Mouse (Mus musculus): ENCODE measurements at regions not wholly inside any gene's neighbourhood (a gene's known extent, or its start where the extent isn't known, plus 50 kb on each side); places are given as distances from the start of the nearest gene placed in this dataset.

- TF ChIP-seq CTCF (IDR thresholded peaks at IDR 0.05 in 2 of 3, conservative IDR thresholded peaks at IDR 0.05 in 1 of 3; ENCODE audit: control insufficient read depth in 1 of 3, insufficient read depth in 1 of 3, low read depth in 2 of 3, low read length in 3 of 3, poor library complexity in 1 of 3, severe bottlenecking in 1 of 3) (no peak), POLR2A (IDR thresholded peaks at IDR 0.05; ENCODE audit: control insufficient read depth in 1 of 2, insufficient read depth in 1 of 2, low read depth in 1 of 2, low read length in 2 of 2, poor library complexity in 1 of 2) (no peak), EP300 (IDR thresholded peaks at IDR 0.05; ENCODE audit: low read depth in 1 of 2, low read length in 2 of 2) (no peak), MAZ (IDR thresholded peaks at IDR 0.05; ENCODE audit: low read depth, low read length) (no peak), JUND (IDR thresholded peaks at IDR 0.05; ENCODE audit: low read depth, low read length) (no peak)
Observed at GRCm38 (mm10) chr6:100100565-100101133, 186.6 kb downstream of the Rybp start.

All from MEL (cell line).